Comparison of ENCODE assay signal across 8 mouse cellular contexts in genomic region chr4:154541632-154542276, GRCm38 (mm10).
A peak's percentile ranks its signal among the peaks of the same experiment; 100 is the strongest.
DNase-seq lines count a peak whose midpoint lies in the region; ATAC-seq and TF ChIP-seq lines count a peak whose summit lies in the region.

No protein-coding gene starts in this region.

- ATAC-seq in heart, embryonic 13.5 days (ENCODE audit: extremely low read depth, insufficient number of reproducible peaks, low FRiP score, low TSS enrichment) = no peak
- ATAC-seq in heart, embryonic 15.5 days (replicated peaks; ENCODE audit: insufficient number of reproducible peaks, insufficient read depth, low FRiP score, low read depth) = no peak
- peak; percentile 93 for ATAC-seq in liver, embryonic 15.5 days (ENCODE audit: insufficient read depth)

- no peak overlapping the region for H3K4me3 ChIP-seq in heart, embryonic 13.5 days
- H3K4me3 ChIP-seq in heart, embryonic 15.5 days = no peak overlapping the region
- peak overlapping the region; percentile 29 for H3K4me3 ChIP-seq in liver, embryonic 15.5 days (replicated peaks)
- no peak overlapping the region for H3K4me3 ChIP-seq in left cerebral cortex, adult 2 months

- H3K4me1 ChIP-seq in heart, embryonic 13.5 days = peaks cover 77% of the 10 kb centered on the region
- peaks cover 71% of the 10 kb centered on the region for H3K4me1 ChIP-seq in heart, embryonic 15.5 days (replicated peaks)
- H3K4me1 ChIP-seq in liver, embryonic 15.5 days (replicated peaks) = peaks cover 49% of the 10 kb centered on the region

- no peak for DNase-seq in heart, adult 8-10 months (ENCODE audit: low spot score)
- peak; percentile 42 for DNase-seq in c-Kit-positive CD71-negative TER-119-negative erythroid progenitor cells, embryonic 14.5 days (ENCODE audit: low read depth)
- DNase-seq in layer of hippocampus, adult 9-10 months (ENCODE audit: low spot score) = no peak
- DNase-seq in left cerebral cortex, adult 2 months (ENCODE audit: extremely low spot score in 1 of 2, low spot score in 2 of 2) = no peak
- DNase-seq in adrenal gland, adult 8-10 months = no peak

- H3K4me2 ChIP-seq in heart, embryonic 13.5 days = peak overlapping the region; percentile 63; the same call in 1 of the 2 replicates
- no peak overlapping the region for H3K4me2 ChIP-seq in heart, embryonic 15.5 days
- peak overlapping the region; percentile 58 for H3K4me2 ChIP-seq in liver, embryonic 15.5 days

- H3K27me3 ChIP-seq in heart, embryonic 13.5 days (replicated peaks) = peaks cover 8% of the 10 kb centered on the region; the same call in 1 of the 2 replicates
- no peaks in the 10 kb centered on the region for H3K27me3 ChIP-seq in heart, embryonic 15.5 days
- no peaks in the 10 kb centered on the region for H3K27me3 ChIP-seq in liver, embryonic 15.5 days

- peak overlapping the region; percentile 71 for H3K9ac ChIP-seq in heart, embryonic 13.5 days
- 0 out of 2 replicates have a peak overlapping the region, but pooled peaks have one; percentile 12 for H3K9ac ChIP-seq in heart, embryonic 15.5 days
- H3K9ac ChIP-seq in liver, embryonic 15.5 days = peak overlapping the region; percentile 49

- intact Hi-C loops in left cerebral cortex, adult 2 months (cut with DNase I) = no loop called here

- WGBS in heart, embryonic 13.5 days = 37% methylated on average over 9 of the region's 9 CpGs
- WGBS in heart, embryonic 15.5 days = 43% methylated on average over 9 of the region's 9 CpGs
- WGBS in liver, embryonic 15.5 days (ENCODE audit: insufficient replicate concordance) = 12% methylated on average over 9 of the region's 9 CpGs

- TF ChIP-seq CTCF in left cerebral cortex, adult 2 months (IDR thresholded peaks at IDR 0.05) = no peak

- H3K27ac ChIP-seq in heart, embryonic 13.5 days (replicated peaks) = peak overlapping the region; percentile 94
- peak overlapping the region; percentile 93 for H3K27ac ChIP-seq in heart, embryonic 15.5 days
- peak overlapping the region; percentile 77 for H3K27ac ChIP-seq in liver, embryonic 15.5 days (replicated peaks)
- no peak overlapping the region for H3K27ac ChIP-seq in left cerebral cortex, adult 2 months

- no peaks in the 10 kb centered on the region for H3K9me3 ChIP-seq in heart, embryonic 13.5 days
- no peaks in the 10 kb centered on the region for H3K9me3 ChIP-seq in heart, embryonic 15.5 days (replicated peaks)
- H3K9me3 ChIP-seq in liver, embryonic 15.5 days (replicated peaks) = no peaks in the 10 kb centered on the region

- H3K36me3 ChIP-seq in heart, embryonic 13.5 days = no peaks in the 10 kb centered on the region
- H3K36me3 ChIP-seq in heart, embryonic 15.5 days = no peaks in the 10 kb centered on the region
- H3K36me3 ChIP-seq in liver, embryonic 15.5 days (replicated peaks) = no peaks in the 10 kb centered on the region

Comparison
In these comparisons a context has a peak if more than half of its experiments do, and no peak if none do; other contexts are left out.
1. H3K9ac ChIP-seq: peak in every context shown above with its lines; median percentile 71 in heart, embryonic 13.5 days; 49 in liver, embryonic 15.5 days; 12 in heart, embryonic 15.5 days.